Mouse (Mus musculus) heart, adult 8-10 months (tissue): ENCODE measurements around the gene Mill2. TPM values are rescaled to one million over a fixed set of nuclear protein-coding genes. Genes with fewer than 3 reads are reported as not detected.
"Not testable (repeated sequence)": the region's sequence is repeated elsewhere in the genome, so short reads cannot be mapped to it uniquely, and the experiment has no call there.

Experiments used
- DNase-seq: peaks from one replicate; pipeline ENCODE4 v3.0.0; 2022; ENCODE audit warnings: low spot score
- total RNA-seq, 4 experiments: library from RNA; stranded (reverse); gene quantifications; 2 replicates each; pipeline ENCODE4 v1.2.4; 2022

Gene Mill2
- 1 to 10 TPM; 5.7 to 7.5 (median 7.0) TPM for total RNA-seq

- peak; percentile 66 for DNase-seq
These were observed at the start of gene Mill2 for GRCm38 (mm10) chr7:18839865-18840264. TSS of gene Mill2 (plus strand) at chr7:18839966.

GRCm38 (mm10) chr7:18790671-18791070 is 49.1 kb upstream of the Mill2 start:
- not testable (repeated sequence) for DNase-seq

GRCm38 (mm10) chr7:18798420-18798819 is 41.3 kb upstream of the Mill2 start, which contains the start of gene Psg19:
TSS of gene Psg19 (minus strand) at chr7:18798520.
- DNase-seq: no peak

GRCm38 (mm10) chr7:18799129-18799528 is 40.6 kb upstream of the Mill2 start:
- DNase-seq: no peak

- DNase-seq: no peak
These were observed 36.2 kb upstream of the Mill2 start for GRCm38 (mm10) chr7:18803526-18803925.

- DNase-seq: no peak
These were observed 21.5 kb upstream of the Mill2 start for GRCm38 (mm10) chr7:18818301-18818700.

GRCm38 (mm10) chr7:18821507-18821906 is 18.3 kb upstream of the Mill2 start, which contains the start of gene Psg17:
TSS of gene Psg17 (minus strand) at chr7:18821607.
- no peak for DNase-seq

- DNase-seq: no peak
These were observed 11.8 kb upstream of the Mill2 start for GRCm38 (mm10) chr7:18827792-18828546.

- DNase-seq: peak; percentile 16
These were observed 11.2 kb upstream of the Mill2 start for GRCm38 (mm10) chr7:18828592-18828991.

GRCm38 (mm10) chr7:18829545-18829944 is 10.2 kb upstream of the Mill2 start:
- no peak for DNase-seq

GRCm38 (mm10) chr7:18832298-18832697 is 7.5 kb upstream of the Mill2 start:
- DNase-seq: no peak

GRCm38 (mm10) chr7:18840386-18841173 is 814 bp downstream of the Mill2 start:
- DNase-seq: peak; percentile 85

- DNase-seq: no peak
These were observed 1.4 kb downstream of the Mill2 start for GRCm38 (mm10) chr7:18841174-18841567.

GRCm38 (mm10) chr7:18844811-18845210 is 5.0 kb downstream of the Mill2 start:
- DNase-seq: peak; percentile 20

- DNase-seq: no peak
These were observed 8.6 kb downstream of the Mill2 start for GRCm38 (mm10) chr7:18848395-18848794.

GRCm38 (mm10) chr7:18858310-18858916 is 18.6 kb downstream of the Mill2 start:
- DNase-seq: peak; percentile 75

- no peak for DNase-seq
These were observed 23.0 kb downstream of the Mill2 start for GRCm38 (mm10) chr7:18862801-18863200.

GRCm38 (mm10) chr7:18868491-18868890 is 28.7 kb downstream of the Mill2 start:
- no peak for DNase-seq

GRCm38 (mm10) chr7:18871031-18871430 is 31.3 kb downstream of the Mill2 start, which contains the start of gene Pglyrp1:
TSS of gene Pglyrp1 (plus strand) at chr7:18871331.
- DNase-seq: not testable (repeated sequence)

- no peak for DNase-seq
These were observed 32.4 kb downstream of the Mill2 start for GRCm38 (mm10) chr7:18872014-18872802.

- no peak for DNase-seq
These were observed 33.0 kb downstream of the Mill2 start for GRCm38 (mm10) chr7:18872816-18873215.
